In the genomic region with DNA sequence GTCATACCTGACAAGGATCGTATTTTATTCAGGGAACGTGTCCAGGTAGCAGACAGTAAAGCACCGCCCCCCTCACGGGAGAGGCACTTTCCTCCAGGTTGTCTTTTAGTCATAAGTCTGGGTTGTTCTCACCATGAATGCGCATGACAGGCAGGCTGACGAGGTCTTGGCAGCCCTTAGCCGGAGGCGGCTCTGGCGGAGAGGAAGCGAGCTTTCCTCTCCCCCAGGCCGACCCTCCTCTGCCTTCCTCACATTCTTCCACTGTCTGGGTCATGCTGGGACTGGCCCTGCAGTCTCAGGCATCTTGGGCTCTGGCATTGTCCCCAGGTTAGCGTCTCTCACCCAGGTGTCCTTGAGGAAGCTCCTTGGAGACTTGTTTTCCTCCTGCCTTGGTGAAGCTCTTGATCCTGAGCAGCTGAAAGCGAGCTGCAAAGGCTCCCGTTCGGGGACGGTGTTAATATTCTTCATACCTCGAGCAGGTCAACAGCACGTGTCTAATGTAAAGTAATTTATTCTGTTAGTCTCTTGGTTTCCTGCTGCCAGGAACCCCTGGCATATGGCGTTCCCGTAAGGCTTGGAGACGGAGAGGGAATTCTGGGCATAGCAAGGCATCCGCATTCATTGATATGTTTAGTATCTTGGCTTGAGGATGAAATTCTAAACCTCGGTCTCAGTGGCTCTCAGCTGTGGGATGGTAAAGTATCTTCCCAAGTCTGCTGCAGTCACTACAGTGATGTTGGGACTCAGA, we compare ENCODE assay signal across 8 mouse cellular contexts.
DNase-seq lines count a peak whose midpoint lies in the region; ATAC-seq and TF ChIP-seq lines count a peak whose summit lies in the region.

No protein-coding gene starts in this region.

- no peak for TF ChIP-seq CTCF in layer of hippocampus, adult 2 months (conservative IDR thresholded peaks at IDR 0.05)
- TF ChIP-seq CTCF in cortical plate, adult 2 months (IDR thresholded peaks at IDR 0.05; ENCODE audit: extremely low read depth, insufficient read depth, low read length) = no peak

- H3K4me2 ChIP-seq in stomach, embryonic 15.5 days = peak overlapping the region; percentile 41

- intact Hi-C loops in gastrocnemius, postnatal 36 days (cut with DNase I) = no loop called here

- TF ChIP-seq POLR2A in cortical plate, adult 2 months (IDR thresholded peaks at IDR 0.05; ENCODE audit: extremely low read depth, insufficient read depth, low read length) = no peak

- peak overlapping the region; percentile 30; the same call in 1 of the 2 replicates for H3K4me3 ChIP-seq in layer of hippocampus, adult 2 months
- 0 out of 2 replicates have a peak overlapping the region, but pooled peaks have one; percentile 12 for H3K4me3 ChIP-seq in cortical plate, adult 2 months (ENCODE audit: insufficient read depth, low read length)
- H3K4me3 ChIP-seq in forebrain, embryonic 10.5 days = no peak overlapping the region
- no peak overlapping the region for H3K4me3 ChIP-seq in stomach, embryonic 15.5 days (replicated peaks)

- H3K27ac ChIP-seq in layer of hippocampus, adult 2 months = 0 out of 2 replicates have a peak overlapping the region, but pooled peaks have one; percentile 18
- no peak overlapping the region for H3K27ac ChIP-seq in cortical plate, adult 2 months (ENCODE audit: insufficient read depth, low read length)
- no peak overlapping the region for H3K27ac ChIP-seq in forebrain, embryonic 10.5 days
- 0 out of 2 replicates have a peak overlapping the region, but pooled peaks have one; percentile 16 for H3K27ac ChIP-seq in stomach, embryonic 15.5 days

- ATAC-seq in stomach, embryonic 15.5 days (ENCODE audit: insufficient read depth, low FRiP score, low read depth) = peak; percentile 35; the same call in 1 of the 2 replicates

- peak in 1 of 2 experiments; percentile 18 for DNase-seq in layer of hippocampus, adult 2 months (ENCODE audit: low spot score in 2 of 2)
- DNase-seq in layer of hippocampus, adult 11-12 months (ENCODE audit: low spot score) = no peak
- DNase-seq in forebrain, embryonic 10.5 days (ENCODE audit: extremely low spot score, low spot score) = peak; percentile 20
- peak; percentile 11 to 16 for DNase-seq in layer of hippocampus, postnatal 36 days
- no peak for DNase-seq in gastrocnemius, postnatal 36 days
- no peak for DNase-seq in cerebellum, adult 11-12 months

- H3K9me3 ChIP-seq in forebrain, embryonic 10.5 days = no peaks in the 10 kb centered on the region
- no peaks in the 10 kb centered on the region for H3K9me3 ChIP-seq in stomach, embryonic 15.5 days

- 35% methylated on average over 23 of the region's 23 CpGs for WGBS in forebrain, embryonic 10.5 days
- 23% methylated on average over 23 of the region's 23 CpGs for WGBS in stomach, embryonic 15.5 days

- no peak overlapping the region for H3K9ac ChIP-seq in stomach, embryonic 15.5 days

- H3K36me3 ChIP-seq in forebrain, embryonic 10.5 days (replicated peaks) = no peaks in the 10 kb centered on the region
- no peaks in the 10 kb centered on the region for H3K36me3 ChIP-seq in stomach, embryonic 15.5 days

- peaks cover 6% of the 10 kb centered on the region; the same call in 1 of the 2 replicates for H3K27me3 ChIP-seq in forebrain, embryonic 10.5 days (ENCODE audit: poor library complexity, severe bottlenecking)
- no peaks in the 10 kb centered on the region for H3K27me3 ChIP-seq in stomach, embryonic 15.5 days (replicated peaks)

- no peaks in the 10 kb centered on the region; the same call in 1 of the 2 replicates for H3K4me1 ChIP-seq in cortical plate, adult 2 months (ENCODE audit: control insufficient read depth, insufficient read depth, low read length)
- H3K4me1 ChIP-seq in forebrain, embryonic 10.5 days = peaks cover 17% of the 10 kb centered on the region
- H3K4me1 ChIP-seq in stomach, embryonic 15.5 days = no peaks in the 10 kb centered on the region

Comparison
In these comparisons a context has a peak if more than half of its experiments do, and no peak if none do; other contexts are left out.
1. DNase-seq: peak in forebrain, embryonic 10.5 days (single experiment) and layer of hippocampus, postnatal 36 days (2 of 2); none in layer of hippocampus, adult 11-12 months (single experiment), gastrocnemius, postnatal 36 days (0 of 2) and cerebellum, adult 11-12 months (single experiment).
2. H3K27ac ChIP-seq: peak in layer of hippocampus, adult 2 months (single experiment) and stomach, embryonic 15.5 days (single experiment); none in cortical plate, adult 2 months (single experiment) and forebrain, embryonic 10.5 days (single experiment).
3. H3K4me3 ChIP-seq: peak in layer of hippocampus, adult 2 months (single experiment) and cortical plate, adult 2 months (single experiment); none in forebrain, embryonic 10.5 days (single experiment) and stomach, embryonic 15.5 days (single experiment).